Mouse (Mus musculus): ENCODE results near the gene Srpr. TPM values are rescaled to one million over a fixed set of nuclear protein-coding genes. Genes with fewer than 3 reads are reported as not detected.

Gene Srpr
- total RNA-seq, 2 experiments from 2014 or later, result 91.2 to 100.0 TPM

DNA sequence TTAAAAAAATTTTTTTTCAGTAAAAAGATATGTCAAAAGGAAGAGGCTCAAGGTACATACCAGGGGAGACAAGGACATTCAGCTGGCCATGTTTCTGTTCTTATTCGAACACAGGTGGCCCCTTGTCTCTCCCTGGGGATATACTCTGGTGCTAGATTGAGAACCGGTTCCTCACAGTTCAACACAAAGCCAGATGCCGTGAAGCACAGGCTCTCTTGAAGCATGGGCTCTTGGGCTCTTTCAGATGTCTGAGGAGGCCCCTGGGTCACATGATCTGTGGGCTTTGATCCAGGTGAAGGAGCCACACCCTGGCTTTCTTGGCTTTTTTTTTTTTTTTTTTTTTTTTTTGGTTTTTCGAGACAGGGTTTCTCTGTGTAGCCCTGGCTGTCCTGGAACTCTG lies 13.5 kb upstream of the Srpr start:
- no peak for DNase-seq
- intact Hi-C loops (cut with DNase I), result no loop called here

DNA sequence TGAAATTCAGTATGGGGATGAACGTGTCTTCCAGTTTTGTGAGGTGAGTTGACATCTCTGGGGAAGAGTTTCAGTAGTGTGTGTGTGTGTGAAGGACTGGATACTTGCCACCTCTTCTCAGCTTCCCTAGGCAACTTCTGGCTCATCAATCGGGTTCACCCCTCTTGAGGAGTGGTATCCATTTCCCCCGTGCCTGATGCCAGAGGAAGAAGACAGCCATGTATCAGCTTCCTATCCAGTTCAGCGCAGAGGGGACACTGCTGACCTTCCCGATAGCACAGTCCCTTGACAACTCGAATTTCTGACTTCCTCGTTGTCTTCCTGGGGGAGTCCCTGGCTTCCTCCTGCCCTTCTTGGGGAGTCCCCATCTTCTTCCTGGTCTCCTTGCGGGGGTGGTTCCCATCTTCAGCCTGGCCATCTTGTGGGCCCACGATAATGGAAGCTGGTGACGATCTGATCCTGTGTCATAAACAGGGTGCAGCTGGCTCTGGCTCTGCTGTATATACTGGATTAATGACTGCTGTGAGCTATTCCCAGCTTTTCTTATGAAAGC lies 12.5 kb upstream of the Srpr start:
- no peak for DNase-seq
- intact Hi-C loops (cut with DNase I), result no loop called here

DNA sequence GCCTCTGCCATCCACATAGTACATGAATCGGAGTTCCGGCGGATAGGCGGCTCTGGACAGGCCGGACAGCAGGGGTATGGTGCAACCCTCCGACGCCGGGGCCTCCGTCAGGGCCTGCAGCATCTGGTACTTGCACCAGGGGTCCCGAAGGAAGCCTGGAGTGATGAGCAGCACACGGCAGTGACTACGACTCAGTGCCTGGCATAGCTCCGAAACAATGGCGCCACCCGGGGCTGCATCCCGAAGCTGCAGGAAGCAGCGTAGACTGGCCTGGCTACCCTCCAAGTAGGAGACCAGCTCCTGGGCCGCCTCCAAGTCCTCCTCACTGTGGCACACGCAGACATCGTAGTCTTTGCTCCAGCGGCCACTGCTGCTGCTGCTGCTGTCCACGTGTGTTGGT lies 11.3 kb upstream of the Srpr start:
- intact Hi-C loops (cut with DNase I), result no loop called here
- no peak for DNase-seq

DNA sequence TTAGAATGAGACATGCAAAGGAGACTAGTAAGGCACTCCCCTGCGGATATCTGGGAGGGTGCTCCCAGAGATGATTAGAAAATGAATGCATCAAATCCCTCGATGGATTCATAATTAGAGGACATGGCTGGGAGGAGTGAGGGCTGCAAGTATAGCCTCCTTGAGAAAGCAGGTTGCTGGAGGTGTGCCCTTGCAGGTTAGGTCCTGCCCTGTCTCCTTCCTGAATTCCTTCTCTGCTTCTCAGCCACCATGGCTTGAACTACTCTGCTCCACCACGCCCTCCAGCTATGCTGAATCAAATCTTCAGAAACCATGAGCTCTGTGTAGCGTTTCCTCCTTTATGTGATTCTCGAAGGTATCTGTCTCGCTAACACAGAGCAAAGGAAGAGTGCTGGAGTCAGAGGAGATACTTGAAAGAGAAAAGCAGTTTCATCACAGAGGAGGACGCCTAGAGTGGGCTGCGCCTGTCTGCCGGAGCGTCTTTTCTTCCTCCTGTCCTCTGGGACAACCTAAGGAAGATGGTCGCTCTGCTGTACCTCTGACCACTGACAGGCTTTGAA lies 6.9 kb upstream of the Srpr start:
- DNase-seq, result no peak

DNA sequence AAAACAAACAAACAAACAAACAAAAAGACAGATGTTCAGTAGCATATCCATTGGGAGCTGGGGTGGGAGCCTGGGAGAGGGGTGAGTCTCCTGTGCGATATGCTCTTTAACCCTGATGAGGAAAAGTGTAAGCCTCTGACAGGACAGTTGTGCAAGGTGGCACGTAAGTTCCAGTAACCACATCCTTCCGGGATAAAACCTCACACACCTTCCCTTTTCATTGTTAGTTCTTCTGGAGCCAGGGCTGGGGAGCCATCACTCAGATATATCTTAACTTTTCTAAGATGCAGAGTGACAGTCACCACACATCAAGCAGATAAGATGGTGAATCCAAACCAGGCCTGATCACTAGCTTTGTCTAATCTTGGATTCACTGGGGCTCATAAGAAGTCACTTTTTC lies 5.9 kb upstream of the Srpr start:
- DNase-seq, result no peak
- intact Hi-C loops (cut with DNase I), result no loop called here

More for the DNA sequence above, 6.9 kb upstream of the Srpr start:
- intact Hi-C loops (cut with DNase I), result no loop called here

DNA sequence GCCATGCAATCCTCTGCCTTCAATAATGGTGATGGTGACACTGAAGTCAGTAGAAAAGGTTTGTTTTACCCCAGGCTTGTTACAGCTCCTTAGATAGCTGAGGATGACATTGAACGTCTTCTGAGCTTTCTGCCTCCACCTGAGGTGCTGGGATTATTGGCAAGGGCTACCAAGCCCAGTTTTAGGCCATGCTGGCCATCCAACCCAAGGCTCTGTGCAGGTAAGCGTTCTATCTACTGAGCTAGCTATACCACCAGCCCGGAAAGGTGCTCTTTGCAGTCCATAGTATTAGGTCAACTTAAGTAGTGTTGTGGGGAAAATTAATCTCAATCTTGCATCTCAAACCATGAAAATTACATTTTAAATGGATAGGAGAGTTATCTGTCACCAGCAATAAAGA lies 2.4 kb upstream of the Srpr start:
- DNase-seq, result no peak
- intact Hi-C loops (cut with DNase I), result no loop called here

DNA sequence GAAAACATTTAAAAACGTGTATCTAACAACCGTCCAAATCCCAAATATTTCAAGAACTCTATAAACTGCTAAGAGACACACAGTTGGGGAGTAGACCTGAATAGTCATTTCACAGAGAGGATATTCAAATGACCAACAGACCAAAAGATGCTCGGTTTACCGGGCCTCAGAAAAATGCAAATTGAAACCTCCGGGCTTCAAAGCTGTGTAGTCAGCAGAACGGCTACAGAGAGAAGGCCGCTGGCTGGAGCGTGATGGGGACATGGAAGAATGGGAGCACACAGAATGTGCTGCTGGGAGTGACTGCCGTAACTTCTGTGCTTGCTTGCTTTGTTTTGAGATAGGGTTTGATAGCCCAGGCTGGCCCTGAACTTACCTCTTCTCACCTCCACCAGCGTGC lies 1.6 kb upstream of the Srpr start:
- intact Hi-C loops (cut with DNase I), result no loop called here
- DNase-seq, result no peak

DNA sequence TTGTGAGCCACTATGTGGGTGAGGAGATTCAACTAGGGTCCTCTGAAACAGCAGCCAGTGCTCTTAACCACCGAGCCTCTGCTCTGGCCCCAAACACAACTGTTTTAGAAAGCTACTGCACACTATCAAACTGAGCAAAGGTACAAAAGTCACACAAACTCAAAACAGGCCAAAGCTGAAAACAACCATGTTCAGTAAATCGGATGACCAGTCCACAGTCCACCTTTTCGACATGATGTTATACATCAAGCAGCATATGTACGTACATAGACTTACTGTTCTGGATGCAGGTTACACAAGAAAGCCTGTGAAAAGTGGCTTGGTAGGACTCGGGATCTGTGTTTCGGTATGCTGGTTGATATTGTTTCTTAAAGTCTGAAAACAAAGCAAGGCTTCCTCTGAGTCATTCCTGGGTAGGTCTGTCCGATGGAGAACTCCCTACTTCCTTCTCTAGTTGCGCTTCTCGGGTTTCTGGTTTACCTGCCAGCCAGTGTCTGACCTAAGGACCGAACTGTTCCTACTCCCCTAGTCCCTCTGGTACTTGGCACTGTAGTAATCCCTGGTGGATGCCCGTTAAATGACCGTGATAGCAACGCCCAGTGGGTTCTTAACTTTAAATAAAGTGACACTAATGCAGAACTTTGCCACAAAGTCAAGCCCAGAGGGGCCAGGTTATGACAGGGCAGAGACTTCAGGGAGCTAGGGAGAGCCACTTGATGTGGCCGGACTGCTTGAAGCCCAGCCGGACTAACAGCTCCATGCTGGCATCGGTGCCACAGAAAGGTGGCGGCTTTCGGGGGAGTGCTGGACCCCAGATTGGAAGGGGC lies 817 bp upstream of the Srpr start:
- intact Hi-C loops (cut with DNase I), result no loop called here
- no peak for DNase-seq

DNA sequence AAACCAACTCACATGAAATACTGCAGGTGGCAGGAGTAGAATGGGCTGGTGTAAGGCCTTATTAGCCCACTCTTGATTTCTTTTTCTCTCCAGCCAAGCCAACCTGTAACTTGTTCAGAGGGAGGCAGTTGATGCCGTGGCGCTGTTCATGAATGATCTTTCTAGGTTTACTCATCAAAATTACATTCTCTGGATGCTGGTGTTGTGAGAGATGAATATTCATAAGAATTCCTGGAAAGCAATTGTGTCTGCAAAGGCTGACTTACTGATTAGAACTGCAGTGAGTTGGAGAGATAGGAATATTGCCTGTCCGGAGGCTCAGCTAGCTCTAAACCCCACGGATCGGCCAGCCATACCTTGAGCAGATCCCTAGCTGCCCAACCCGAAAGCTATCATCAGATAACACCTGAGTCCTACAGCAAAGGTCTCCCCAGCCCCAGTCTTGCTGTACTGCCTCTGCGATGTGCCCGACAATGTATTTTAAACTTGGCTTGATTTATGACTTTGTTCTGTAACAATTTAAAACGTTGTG lies 620 bp downstream of the Srpr start:
- no peak for DNase-seq
- intact Hi-C loops (cut with DNase I), result loop anchor here (5.0 kb wide), 1 partner anchor 337 kb away; no protein-coding TSS in a partner anchor

DNA sequence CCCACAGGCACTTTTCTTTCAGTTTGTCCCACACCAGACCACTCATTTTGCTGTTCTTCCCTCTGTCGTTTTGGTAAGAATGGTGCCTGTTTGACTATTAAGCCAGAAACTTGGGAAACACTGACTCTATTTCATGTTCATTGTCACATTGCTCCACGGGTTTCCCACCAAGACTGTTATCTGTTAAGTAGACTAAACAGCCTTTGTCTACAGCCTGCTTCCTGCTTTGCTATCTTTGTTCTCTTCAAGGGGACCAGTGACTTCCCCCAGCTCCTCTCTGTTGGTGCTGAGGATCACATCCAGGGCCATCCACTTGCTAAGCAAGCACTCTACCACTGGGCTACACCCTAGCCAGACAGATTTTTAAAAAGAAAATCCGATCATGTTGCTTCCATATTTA lies 3.6 kb downstream of the Srpr start:
- intact Hi-C loops (cut with DNase I), result loop anchor here (5.0 kb wide), 1 partner anchor 334 kb away; no protein-coding TSS in a partner anchor
- DNase-seq, result no peak

DNA sequence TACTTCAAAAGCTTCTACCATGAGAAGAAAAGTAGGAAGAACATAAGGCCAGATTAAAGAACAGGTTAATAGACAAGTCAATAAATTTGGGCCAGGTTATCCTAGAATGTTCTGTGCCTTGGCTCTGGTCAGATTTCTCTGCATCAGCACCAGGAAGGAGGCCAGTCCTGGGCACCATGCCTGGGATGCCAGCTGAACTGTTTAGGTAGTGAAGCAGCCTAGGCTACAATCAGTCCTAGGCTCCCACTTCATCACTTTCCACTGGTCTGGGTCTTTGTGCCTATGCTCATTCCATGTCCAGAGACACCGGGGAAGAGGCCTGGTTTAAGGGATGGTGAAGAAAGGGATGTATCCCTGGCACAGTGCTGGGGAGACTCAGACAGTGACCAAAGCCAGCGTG lies 4.4 kb downstream of the Srpr start:
- no peak for DNase-seq
- intact Hi-C loops (cut with DNase I), result loop anchor here (5.0 kb wide), 1 partner anchor 333 kb away; no protein-coding TSS in a partner anchor

DNA sequence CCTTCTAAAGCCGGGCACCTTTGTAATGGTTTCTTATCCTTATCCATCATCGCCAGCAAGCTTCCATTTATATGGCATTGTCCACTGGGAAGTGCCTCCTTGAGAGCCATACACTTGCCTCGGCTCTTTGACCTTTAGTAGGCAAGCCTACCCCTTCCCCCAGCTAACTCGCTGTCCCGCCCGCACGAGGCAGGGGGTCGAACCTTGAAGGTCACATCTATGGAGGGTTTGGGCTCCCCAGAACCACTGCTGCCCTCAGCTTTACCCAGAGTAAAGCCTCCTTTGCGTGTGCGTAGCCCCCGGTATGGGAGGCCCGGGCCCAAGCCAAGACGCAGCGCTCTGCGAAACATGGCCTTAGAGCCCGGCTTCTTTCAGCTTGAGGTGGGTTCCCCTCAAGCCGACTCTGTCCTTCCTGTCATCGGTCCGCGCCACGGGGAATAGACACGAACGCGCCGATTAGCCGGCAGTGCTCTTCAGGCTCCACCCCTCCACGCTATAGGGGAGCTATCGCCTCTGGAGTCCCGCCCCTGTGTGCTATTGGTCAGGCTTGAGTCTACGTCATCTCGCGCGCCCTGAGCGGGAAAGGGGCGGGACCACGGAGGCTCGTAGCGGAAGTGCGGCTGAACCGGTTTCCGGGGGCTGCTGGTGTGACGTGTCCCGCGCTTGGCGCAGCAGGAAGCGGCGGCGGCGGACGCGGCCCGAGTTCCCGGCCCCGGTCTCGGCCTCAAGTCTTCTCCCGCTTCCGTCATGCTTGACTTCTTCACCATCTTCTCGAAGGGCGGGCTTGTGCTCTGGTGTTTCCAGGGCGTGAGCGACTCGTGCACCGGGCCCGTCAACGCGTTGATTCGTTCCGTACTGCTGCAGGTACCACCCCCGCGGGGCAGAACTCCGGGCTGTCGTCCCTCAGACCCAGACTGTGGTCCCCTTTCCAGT lies 10.8 kb downstream of the Srpr start, which contains the start of gene Foxred1:
Gene Foxred1, minus strand, starts transcription at position 514 of the 933 bp plus-strand sequence.
- intact Hi-C loops (cut with DNase I), result loop anchor here (1.0 kb wide), 1 partner anchor 56 kb away; the partner anchor contains the start of genes Fam118b and Rpusd4
- peak; percentile 98 for DNase-seq

DNA sequence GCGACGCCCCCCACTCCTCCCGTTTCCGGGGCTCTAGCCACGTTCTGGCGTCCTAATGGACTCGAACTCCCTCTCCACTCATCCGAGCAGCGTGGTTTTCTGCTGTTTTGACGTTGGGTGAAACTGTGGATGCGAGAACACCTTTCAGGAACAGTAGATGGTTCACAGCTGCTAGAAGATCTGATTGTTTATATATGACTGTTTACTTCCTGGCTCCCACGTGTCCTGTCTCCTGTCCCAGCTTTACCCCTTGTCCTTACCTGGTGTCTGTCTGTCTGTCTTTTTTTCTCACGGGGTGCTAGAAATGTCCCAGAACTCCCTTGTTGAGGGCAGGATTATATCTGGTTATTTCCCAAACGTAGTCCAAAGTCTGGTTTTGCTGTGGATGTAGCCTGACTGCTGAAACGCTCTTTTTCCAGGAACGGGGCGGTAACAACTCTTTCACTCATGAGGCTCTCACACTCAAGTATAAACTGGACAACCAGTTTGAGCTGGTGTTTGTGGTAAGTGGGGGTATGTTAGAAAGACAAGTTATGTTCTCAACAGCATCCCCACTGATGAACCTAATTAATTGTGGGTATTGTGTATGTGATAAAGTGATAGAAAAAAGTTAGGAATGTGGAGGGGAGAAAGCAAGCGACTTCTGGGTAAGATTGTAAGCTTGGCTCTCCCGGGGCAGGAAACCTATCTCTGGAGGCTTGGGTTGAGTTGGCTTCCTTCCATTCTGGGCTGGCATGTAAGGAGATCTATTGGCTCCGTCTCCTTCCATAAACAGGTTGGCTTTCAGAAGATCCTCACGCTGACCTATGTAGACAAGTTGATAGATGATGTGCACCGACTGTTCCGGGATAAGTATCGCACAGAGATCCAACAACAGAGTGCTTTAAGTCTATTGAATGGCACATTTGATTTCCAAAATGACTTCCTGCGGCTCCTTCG lies 11.9 kb downstream of the Srpr start:
- intact Hi-C loops (cut with DNase I), result loop anchor here (1.0 kb wide), 1 partner anchor 55 kb away; the partner anchor contains the start of genes Fam118b and Rpusd4
- no peak for DNase-seq

DNA sequence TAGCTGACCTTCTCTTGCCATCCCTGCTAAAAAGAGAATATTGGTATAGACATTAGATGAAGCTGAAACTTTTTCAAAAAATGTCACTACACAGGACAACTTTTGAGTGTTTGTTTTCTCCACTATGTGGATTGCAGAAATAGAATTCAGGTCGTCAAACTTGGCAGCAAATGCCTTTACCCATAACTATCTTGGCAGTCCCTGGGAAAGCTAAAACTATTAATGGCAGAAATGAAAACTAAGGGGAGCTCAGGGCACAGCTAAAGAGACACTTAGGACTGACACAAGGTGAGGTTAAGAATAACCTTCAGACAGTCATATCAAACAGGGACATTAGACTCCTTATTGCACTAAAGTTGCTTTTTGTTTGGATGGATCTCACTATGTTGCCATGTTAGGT lies 18.0 kb downstream of the Srpr start:
- DNase-seq, result no peak
- intact Hi-C loops (cut with DNase I), result no loop called here

DNA sequence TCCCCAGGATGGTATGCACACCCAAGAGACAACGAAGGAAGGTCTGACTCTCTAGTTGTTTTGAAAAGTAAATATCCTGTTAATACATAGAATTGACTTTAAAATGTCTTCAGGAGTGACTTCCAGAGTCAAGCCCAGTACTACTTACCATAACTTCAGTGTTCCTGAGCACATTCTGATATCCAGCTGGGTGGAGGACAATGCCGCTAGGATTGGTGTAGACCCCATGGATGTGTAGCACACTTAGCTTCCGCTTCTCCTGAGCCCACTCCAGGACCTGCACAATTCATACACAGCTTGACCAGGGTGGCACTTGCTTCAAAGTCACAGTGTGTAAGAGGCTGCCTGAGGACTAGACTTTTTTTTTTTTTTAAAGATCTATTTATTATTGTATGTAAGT lies 23.5 kb downstream of the Srpr start:
- DNase-seq, result no peak
- intact Hi-C loops (cut with DNase I), result no loop called here

DNA sequence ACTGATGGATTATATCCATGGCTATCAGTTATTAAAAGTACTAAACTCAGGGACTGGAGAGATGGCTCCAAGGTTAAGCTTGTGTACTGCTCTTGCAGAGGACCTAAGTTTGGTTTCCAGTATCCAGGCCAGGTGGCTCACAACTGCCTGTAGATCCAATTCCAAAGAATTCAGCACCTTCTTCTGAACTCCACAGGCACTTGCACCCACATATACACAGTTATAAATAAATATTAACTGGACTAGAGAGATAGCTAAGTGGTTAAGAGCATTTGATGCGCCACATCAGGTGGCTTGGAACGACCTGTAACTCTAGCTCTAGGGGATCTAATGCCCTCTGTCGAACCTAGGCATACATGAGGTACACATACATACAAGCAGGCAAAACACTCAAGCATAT lies 28.7 kb downstream of the Srpr start:
- DNase-seq, result no peak
- intact Hi-C loops (cut with DNase I), result no loop called here

DNA sequence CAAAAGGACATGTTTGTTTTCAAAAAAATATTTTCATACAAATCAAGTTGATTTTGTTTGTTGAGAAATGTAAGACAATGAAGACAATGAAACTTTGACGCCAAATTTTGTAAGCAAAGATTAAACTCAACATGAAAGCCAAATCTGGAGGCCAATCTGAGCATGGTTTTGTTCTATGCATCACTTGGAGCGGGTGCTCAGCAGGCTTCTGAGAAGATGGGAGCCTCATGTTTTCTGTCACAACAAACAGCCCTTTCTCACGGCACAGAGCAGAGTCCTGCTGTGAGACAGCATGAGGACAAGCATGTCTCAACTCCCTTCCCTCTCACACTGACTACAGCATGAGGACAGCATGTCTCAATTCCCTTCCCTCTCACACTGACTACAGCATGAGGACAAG lies 36.0 kb downstream of the Srpr start:
- no peak for DNase-seq
- intact Hi-C loops (cut with DNase I), result no loop called here

DNA sequence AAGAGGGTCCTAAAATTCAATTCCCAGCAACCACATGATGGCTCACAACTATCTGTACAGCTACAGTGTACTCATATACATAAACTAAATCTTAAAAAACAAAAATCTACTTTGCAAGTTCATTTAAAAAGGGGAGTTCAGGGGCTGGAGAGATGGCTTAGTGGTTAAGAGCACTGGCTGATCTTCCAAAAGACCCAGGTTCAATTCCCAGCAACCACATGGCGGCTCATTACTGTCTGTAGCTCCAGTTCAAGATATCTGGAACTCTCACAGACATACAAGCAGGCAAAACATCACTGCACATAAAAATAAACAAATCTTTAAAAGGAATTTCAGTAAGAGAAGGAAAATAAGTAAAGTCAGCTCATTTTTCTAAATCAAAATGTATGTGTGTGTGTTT lies 38.4 kb downstream of the Srpr start:
- intact Hi-C loops (cut with DNase I), result no loop called here
- DNase-seq, result no peak

DNA sequence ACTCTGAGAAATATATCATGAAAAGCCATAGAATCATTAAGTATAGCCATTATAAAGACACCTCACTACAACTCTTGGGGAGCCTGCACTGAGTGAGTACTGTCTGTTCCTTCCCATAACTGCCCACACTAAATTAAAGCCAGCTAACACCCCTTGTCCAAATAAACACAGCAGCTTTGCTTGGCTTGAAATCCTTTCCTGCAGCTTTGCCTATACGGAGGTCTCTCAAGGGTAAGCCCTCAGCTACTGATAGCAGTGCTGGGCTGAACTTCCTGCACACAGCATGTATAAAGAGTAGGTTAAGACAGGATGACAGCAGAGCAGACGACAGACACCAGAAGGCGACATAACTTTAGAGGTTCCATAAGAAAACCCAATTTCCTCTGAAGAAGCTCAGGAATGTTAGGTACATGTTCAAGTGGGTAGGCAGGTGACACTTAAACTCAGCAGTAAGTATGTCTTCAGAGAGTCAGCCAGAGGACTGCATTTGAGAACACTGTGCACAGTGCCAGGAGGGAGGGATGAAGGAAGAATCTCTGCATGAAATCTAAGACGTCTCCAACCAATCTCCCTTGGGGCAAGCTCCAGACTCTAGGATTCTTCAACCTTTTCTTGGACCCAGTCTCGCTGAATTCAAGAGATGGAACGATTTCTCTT lies 39.1 kb downstream of the Srpr start:
- intact Hi-C loops (cut with DNase I), result no loop called here
- DNase-seq, result no peak
